Comparison of ENCODE assay signal across 9 mouse cellular contexts in genomic region chr13:48650615-48651014, GRCm38 (mm10). TPM values are rescaled to one million over a fixed set of nuclear protein-coding genes. Genes with fewer than 3 reads are reported as not detected.
DNase-seq lines count a peak whose midpoint lies in the region; ATAC-seq and TF ChIP-seq lines count a peak whose summit lies in the region.
"Had no signal": no experiment of that assay in that cellular context is flagged by ENCODE, and none has a peak within 500 bp of the region (broad histone marks: within the 10 kb centered on the region; RNA-seq: fewer than 3 reads in every experiment).

No protein-coding gene starts in this region.

- ATAC-seq in lung, postnatal 0 days: no peak
- no peak for ATAC-seq in embryonic facial prominence, embryonic 11.5 days (replicated peaks; ENCODE audit: insufficient number of reproducible peaks, low FRiP score, low TSS enrichment, low read depth)
- ATAC-seq in stomach, postnatal 0 days (ENCODE audit: low FRiP score, low TSS enrichment): no peak

- no peaks in the 10 kb centered on the region for H3K9me3 ChIP-seq in lung, postnatal 0 days (ENCODE audit: low read length)
- H3K9me3 ChIP-seq in embryonic facial prominence, embryonic 11.5 days (replicated peaks; ENCODE audit: control insufficient read depth, low read length): no peaks in the 10 kb centered on the region
- no peaks in the 10 kb centered on the region for H3K9me3 ChIP-seq in stomach, postnatal 0 days (ENCODE audit: control insufficient read depth, low read length)
- H3K9me3 ChIP-seq: neural tube, embryonic 15.5 days had no signal

- 0% methylated on average over 1 of the region's 1 CpGs for WGBS in lung, postnatal 0 days
- WGBS in embryonic facial prominence, embryonic 11.5 days: 0% methylated on average over 1 of the region's 1 CpGs
- 0% methylated on average over 1 of the region's 1 CpGs for WGBS in stomach, postnatal 0 days

- no peak overlapping the region for H3K4me3 ChIP-seq in lung, postnatal 0 days (ENCODE audit: low read depth, low read length)
- H3K4me3 ChIP-seq in embryonic facial prominence, embryonic 11.5 days (ENCODE audit: low read depth, low read length): no peak overlapping the region
- no peak overlapping the region for H3K4me3 ChIP-seq in stomach, postnatal 0 days (ENCODE audit: low read depth, low read length)
- H3K4me3 ChIP-seq: neural tube, embryonic 15.5 days had no signal

- H3K9ac ChIP-seq in lung, postnatal 0 days (replicated peaks; ENCODE audit: low read depth): no peak overlapping the region
- no peak overlapping the region for H3K9ac ChIP-seq in embryonic facial prominence, embryonic 11.5 days (replicated peaks; ENCODE audit: low read length)
- H3K9ac ChIP-seq in stomach, postnatal 0 days (ENCODE audit: low read length): no peak overlapping the region
- H3K9ac ChIP-seq: neural tube, embryonic 15.5 days had no signal

- no peak for DNase-seq in lung, postnatal 0 days (ENCODE audit: low spot score)
- DNase-seq in lung, postnatal 4 days: no peak
- DNase-seq in NIH3T3 (ENCODE audit: low read depth): peak; percentile 43
- peak; percentile 71 for DNase-seq in embryonic facial prominence, embryonic 11.5 days (ENCODE audit: low spot score)
- DNase-seq in stomach, postnatal 0 days (ENCODE audit: low spot score): peak; percentile 30
- no peak for DNase-seq in cerebellum, postnatal 36 days
- no peak for DNase-seq in yolk sac, embryonic 10.5 days (ENCODE audit: low spot score)
- DNase-seq: kidney, adult 11 months had no signal

- no peaks in the 10 kb centered on the region for H3K4me1 ChIP-seq in lung, postnatal 0 days (ENCODE audit: insufficient read depth, low read depth, low read length)
- no peaks in the 10 kb centered on the region for H3K4me1 ChIP-seq in embryonic facial prominence, embryonic 11.5 days (ENCODE audit: control insufficient read depth, insufficient read depth, low read length)
- no peaks in the 10 kb centered on the region for H3K4me1 ChIP-seq in stomach, postnatal 0 days (replicated peaks; ENCODE audit: control insufficient read depth, insufficient read depth)

- no peak overlapping the region for H3K4me2 ChIP-seq in lung, postnatal 0 days (replicated peaks; ENCODE audit: low read depth, low read length)
- no peak overlapping the region for H3K4me2 ChIP-seq in embryonic facial prominence, embryonic 11.5 days (ENCODE audit: low read depth, low read length)
- H3K4me2 ChIP-seq in stomach, postnatal 0 days (replicated peaks; ENCODE audit: low read depth): no peak overlapping the region
- H3K4me2 ChIP-seq: neural tube, embryonic 15.5 days had no signal

- no peaks in the 10 kb centered on the region for H3K36me3 ChIP-seq in lung, postnatal 0 days (ENCODE audit: insufficient read depth, low read length)
- no peaks in the 10 kb centered on the region for H3K36me3 ChIP-seq in embryonic facial prominence, embryonic 11.5 days (replicated peaks; ENCODE audit: control insufficient read depth, insufficient read depth, low read depth, low read length)
- H3K36me3 ChIP-seq in stomach, postnatal 0 days (ENCODE audit: control insufficient read depth, insufficient read depth, low read length): no peaks in the 10 kb centered on the region
- H3K36me3 ChIP-seq: neural tube, embryonic 15.5 days had no signal

- TF ChIP-seq CTCF in lung, postnatal 0 days (IDR thresholded peaks at IDR 0.05): peak; percentile 69
- TF ChIP-seq CTCF in stomach, postnatal 0 days (IDR thresholded peaks at IDR 0.05; ENCODE audit: low read depth): peak; percentile 79

- no peak for TF ChIP-seq EP300 in lung, postnatal 0 days (IDR thresholded peaks at IDR 0.05)
- TF ChIP-seq EP300 in stomach, postnatal 0 days (optimal IDR thresholded peaks at IDR 0.05): no peak

- H3K27me3 ChIP-seq in lung, postnatal 0 days (replicated peaks; ENCODE audit: insufficient read depth, low read length): peaks cover 4% of the 10 kb centered on the region; the same call in 1 of the 2 replicates
- H3K27me3 ChIP-seq in embryonic facial prominence, embryonic 11.5 days (ENCODE audit: control insufficient read depth, insufficient read depth, low read length): no peaks in the 10 kb centered on the region
- no peaks in the 10 kb centered on the region for H3K27me3 ChIP-seq in stomach, postnatal 0 days (ENCODE audit: control insufficient read depth, insufficient read depth, low read length)

- no peak overlapping the region for H3K27ac ChIP-seq in lung, postnatal 0 days (ENCODE audit: low read length)
- no peak overlapping the region for H3K27ac ChIP-seq in embryonic facial prominence, embryonic 11.5 days (replicated peaks; ENCODE audit: low read depth, low read length)
- no peak overlapping the region for H3K27ac ChIP-seq in stomach, postnatal 0 days (replicated peaks)
- H3K27ac ChIP-seq: neural tube, embryonic 15.5 days had no signal

RNA-seq across cellular contexts. Expression of gene Barx1, which starts 12.2 kb away (rescaled TPM):
- not detected in 2 replicates for polyA plus RNA-seq in lung, postnatal 0 days (2015; fragmentation: Nextera tagmentation; extraction: Ambion mirVana)
- 74.9 and 139 TPM in 2 replicates for polyA plus RNA-seq in embryonic facial prominence, embryonic 11.5 days (2014; fragmentation: Nextera tagmentation; extraction: Ambion mirVana)
- 164 and 201 TPM in 2 replicates for polyA plus RNA-seq in stomach, postnatal 0 days (2015; fragmentation: Nextera tagmentation; extraction: Ambion mirVana)

RNA-seq across cellular contexts. Expression of gene Ptpdc1, which starts 25.2 kb away (rescaled TPM):
- polyA plus RNA-seq in lung, postnatal 0 days (2015; fragmentation: Nextera tagmentation; extraction: Ambion mirVana): 6.2 and 6.3 TPM in 2 replicates
- polyA plus RNA-seq in embryonic facial prominence, embryonic 11.5 days (2014; fragmentation: Nextera tagmentation; extraction: Ambion mirVana): 16.3 and 16.9 TPM in 2 replicates
- polyA plus RNA-seq in stomach, postnatal 0 days (2015; fragmentation: Nextera tagmentation; extraction: Ambion mirVana): 3.1 and 3.2 TPM in 2 replicates

Comparison
In these comparisons a context has a peak if more than half of its experiments do, and no peak if none do; other contexts are left out.
1. DNase-seq: peak in NIH3T3 (single experiment), embryonic facial prominence, embryonic 11.5 days (single experiment) and stomach, postnatal 0 days (single experiment); none in lung, postnatal 0 days (single experiment), lung, postnatal 4 days (0 of 2), cerebellum, postnatal 36 days (0 of 2) and yolk sac, embryonic 10.5 days (single experiment).
2. RNA of gene Barx1, which starts 12.2 kb away (polyA plus RNA-seq): 164 to 201 TPM in stomach, postnatal 0 days and 74.9 to 139 TPM in embryonic facial prominence, embryonic 11.5 days; not detected in lung, postnatal 0 days; every median in the first group is over 10 times any median in the second.